Mouse (Mus musculus): ENCODE measurements around the gene Vmn2r79. TPM values are rescaled to one million over a fixed set of nuclear protein-coding genes. Genes with fewer than 3 reads are reported as not detected.

Vmn2r79 gene
- polyA plus RNA-seq (2015; fragmentation: Nextera tagmentation; extraction: Ambion mirVana): not detected in 2 replicates

DNA sequence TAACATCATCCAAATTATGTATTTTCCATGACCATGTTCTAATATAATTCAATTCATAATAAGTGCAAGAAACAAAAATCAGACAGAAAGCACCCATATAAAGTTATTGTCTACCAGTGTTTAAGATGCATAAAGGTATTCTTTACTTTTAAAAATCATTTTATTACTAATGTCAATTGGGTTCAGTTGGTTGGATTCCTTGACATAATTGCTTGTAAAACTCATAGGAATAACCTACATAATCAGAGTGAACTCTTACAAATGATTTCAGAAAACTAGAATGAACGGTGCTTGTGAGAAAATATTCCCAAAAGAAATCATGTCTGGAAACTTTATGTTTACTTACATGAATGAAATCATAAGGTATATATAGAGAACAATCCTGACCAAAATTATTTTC is at the start of gene Vmn2r79:
TSS of gene Vmn2r79 (plus strand) at position 301 of the 400 bp plus-strand sequence.

Other genes starting within 250 kb of the Vmn2r79 start
- gene Folh1, start 220.2 kb upstream of the Vmn2r79 start, polyA plus RNA-seq (2015; fragmentation: Nextera tagmentation; extraction: Ambion mirVana): 6.8 and 9.1 TPM in 2 replicates
- gene Vmn2r77, start 201.1 kb upstream of the Vmn2r79 start, polyA plus RNA-seq (2015; fragmentation: Nextera tagmentation; extraction: Ambion mirVana): not detected in 2 replicates
- not detected in 2 replicates for gene Vmn2r78, start 81.0 kb upstream of the Vmn2r79 start, polyA plus RNA-seq (2015; fragmentation: Nextera tagmentation; extraction: Ambion mirVana)
- 1.2 and 1.3 TPM in 2 replicates for gene Nox4, start 250.0 kb downstream of the Vmn2r79 start, polyA plus RNA-seq (2015; fragmentation: Nextera tagmentation; extraction: Ambion mirVana)

Data from neural tube, postnatal 0 days (tissue).